Mouse (Mus musculus) embryo, embryonic 11 days (tissue): ENCODE data around the gene Phkg1.
"Not testable (repeated sequence)": the region's sequence is repeated elsewhere in the genome, so short reads cannot be mapped to it uniquely, and the experiment has no call there.

Experiments used
- DNase-seq: peaks from one replicate; pipeline ENCODE4 v3.0.0-alpha.2; 2015

Gene Phkg1

GRCm38 (mm10) chr5:129907775-129908174 is 9.4 kb upstream of the Phkg1 start:
- DNase-seq: peak; percentile 13

GRCm38 (mm10) chr5:129895198-129896088 is 2.9 kb downstream of the Phkg1 start, which contains the start of gene Zbed5:
TSS of gene Zbed5 (plus strand) at chr5:129895723.
- DNase-seq: peak; percentile 95

GRCm38 (mm10) chr5:129890390-129890789 is 8.0 kb downstream of the Phkg1 start:
- DNase-seq: not testable (repeated sequence)

DNA sequence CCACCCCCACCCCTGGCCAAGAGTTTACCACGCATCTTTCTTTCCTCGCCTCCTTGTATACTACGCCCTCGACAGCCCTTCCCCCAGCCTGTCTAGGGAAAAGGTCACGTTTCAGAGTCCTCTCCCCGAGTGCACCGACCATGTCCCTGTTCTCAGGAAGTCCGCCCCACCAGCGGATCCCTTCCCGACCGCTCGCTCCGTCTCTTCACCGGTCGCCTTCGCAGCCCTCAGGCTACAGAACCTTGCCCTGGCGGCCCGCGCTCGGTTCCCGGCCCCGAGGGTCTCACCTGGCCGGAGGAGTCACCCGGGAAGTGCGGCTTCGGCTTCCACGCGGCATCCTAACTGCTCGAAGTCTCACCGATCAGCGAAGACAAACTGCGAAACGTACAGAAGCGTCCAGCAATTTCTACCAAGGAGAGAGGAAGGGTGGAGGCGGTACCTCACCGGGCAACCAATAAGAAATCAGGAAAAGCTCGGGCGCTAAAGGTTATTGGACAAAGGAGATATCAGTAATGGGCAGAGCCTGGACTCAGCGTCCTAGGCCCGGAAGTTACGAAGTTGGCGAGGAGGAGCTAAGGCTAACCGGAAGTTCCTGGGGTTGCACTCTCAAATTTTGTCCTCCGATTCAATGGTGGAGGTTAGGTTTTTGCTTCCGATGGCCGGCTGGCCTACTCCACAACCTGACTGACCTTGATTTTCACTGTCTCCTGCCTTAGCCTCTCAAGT is 11.3 kb downstream of the Phkg1 start, which contains the start of gene Chchd2:
TSS of gene Chchd2 (minus strand) at position 560 of the 726 bp plus-strand sequence.
- peak; percentile 97 for DNase-seq

GRCm38 (mm10) chr5:129886271-129886670 is 12.1 kb downstream of the Phkg1 start:
- no peak for DNase-seq

- no peak for DNase-seq
These were observed 18.5 kb downstream of the Phkg1 start for GRCm38 (mm10) chr5:129879888-129880287.

GRCm38 (mm10) chr5:129878946-129879345 is 19.4 kb downstream of the Phkg1 start:
- peak; percentile 54 for DNase-seq

DNA sequence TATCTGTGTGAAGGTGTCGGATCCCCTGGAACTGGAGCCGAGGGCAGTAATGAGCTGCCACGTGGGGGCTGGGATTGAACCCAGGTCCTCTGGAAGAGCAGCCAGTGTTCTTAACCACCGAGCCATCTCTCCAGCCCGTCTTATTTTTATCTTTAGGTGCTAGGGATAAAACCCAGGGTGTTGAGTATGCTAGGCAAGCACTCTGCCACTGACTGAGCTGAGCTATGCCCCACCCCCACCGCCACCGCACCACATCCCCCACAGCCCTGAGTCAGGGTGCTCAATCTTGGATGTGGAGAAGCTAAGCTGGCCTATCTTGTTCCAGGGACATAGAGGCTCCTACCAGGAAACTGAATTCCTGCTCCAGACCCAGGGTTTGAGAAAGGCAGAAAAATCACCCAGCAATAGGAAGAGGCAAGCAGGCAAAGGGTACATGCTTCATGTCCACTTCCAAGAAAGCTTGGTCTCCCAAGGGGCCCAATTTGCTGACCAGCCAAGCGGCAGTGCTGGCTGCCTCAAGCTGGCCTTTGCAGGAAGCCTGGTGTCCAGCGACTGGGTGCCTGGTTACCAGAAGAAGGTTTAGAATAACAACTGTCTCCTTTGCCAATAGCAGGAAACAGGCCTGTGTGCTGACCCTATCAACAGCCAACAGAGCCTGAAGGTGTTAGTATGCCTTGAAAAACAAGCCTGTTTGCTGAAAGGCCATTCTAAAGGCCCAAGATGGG is 20.5 kb downstream of the Phkg1 start:
- DNase-seq: no peak

DNA sequence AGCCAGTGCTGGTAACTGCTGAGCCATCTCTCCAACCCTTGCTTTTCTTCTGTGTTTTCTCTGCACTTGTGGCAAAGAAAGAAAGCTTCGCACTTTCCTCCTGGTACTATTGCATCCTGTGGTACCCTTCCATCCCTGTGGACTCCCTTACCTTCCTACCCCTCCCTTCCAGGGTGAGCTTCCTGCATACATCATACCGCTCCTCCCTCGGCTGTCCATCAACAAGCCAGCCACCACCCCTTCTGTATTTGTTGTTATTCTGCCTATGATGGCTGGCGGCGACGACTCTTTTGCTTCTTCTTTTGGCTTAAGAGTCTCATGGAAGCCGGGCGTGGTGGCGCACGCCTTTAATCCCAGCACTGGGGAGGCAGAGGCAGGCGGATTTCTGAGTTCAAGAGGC is 23.3 kb downstream of the Phkg1 start:
- DNase-seq: no peak

DNA sequence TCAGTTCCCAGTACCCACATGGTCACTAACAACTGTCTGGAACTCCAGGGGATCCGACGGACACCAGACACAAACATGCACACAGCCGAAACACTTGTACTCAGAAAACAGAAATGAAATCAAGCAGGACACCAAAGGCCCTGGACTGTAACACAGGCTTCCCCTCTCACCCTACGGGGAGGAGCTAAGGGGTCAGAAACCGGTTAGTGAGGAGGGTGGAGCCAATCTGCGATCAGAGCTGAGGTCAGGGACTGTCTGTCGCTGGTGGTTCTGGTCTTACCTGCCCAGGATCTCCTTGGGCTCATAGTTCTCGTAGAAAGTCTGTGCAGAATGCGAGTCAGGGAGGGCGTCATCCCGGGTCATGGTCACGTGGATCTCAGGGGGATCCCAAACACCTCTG is 24.4 kb downstream of the Phkg1 start:
- DNase-seq: no peak

- no peak for DNase-seq
These were observed 27.1 kb downstream of the Phkg1 start for GRCm38 (mm10) chr5:129871238-129871637.

DNA sequence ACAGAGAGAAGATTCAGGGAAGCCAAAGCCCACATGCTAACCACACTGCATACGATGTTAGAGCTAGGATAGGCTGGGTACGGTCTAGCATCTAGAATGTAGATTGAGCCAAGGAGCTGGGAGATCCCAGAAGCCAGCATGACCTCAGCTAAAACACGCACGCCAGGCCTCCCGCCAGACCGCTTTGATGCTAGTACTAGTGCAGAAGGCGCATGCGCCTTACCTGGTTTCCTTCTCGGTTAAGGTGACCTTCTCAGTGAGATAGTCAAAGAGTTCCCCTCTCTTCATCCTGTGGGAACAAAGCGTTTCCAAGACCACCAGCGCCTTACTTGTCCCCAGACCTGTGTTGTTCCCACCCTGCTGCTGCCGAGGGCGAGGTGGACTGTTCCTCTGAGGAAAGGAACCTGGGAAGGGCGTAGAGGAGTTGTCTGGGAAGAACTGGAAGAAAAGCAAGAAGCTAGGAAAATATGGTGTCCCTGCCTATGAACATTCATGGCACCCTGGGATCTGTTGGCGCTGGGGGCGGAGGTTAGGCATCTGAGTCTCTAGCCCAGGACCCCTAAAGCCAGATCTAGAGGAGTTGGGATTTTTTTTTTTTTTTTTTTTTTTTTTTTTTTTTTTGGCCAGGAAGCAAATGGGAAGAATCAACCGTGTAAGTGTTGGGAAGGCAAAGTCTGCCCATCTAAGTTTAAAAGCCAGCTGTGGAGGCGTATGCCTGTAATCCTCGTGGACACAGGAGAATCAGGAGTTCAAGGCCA is 28.9 kb downstream of the Phkg1 start:
- no peak for DNase-seq

- no peak for DNase-seq
These were observed 32.5 kb downstream of the Phkg1 start for GRCm38 (mm10) chr5:129865841-129866240.

DNA sequence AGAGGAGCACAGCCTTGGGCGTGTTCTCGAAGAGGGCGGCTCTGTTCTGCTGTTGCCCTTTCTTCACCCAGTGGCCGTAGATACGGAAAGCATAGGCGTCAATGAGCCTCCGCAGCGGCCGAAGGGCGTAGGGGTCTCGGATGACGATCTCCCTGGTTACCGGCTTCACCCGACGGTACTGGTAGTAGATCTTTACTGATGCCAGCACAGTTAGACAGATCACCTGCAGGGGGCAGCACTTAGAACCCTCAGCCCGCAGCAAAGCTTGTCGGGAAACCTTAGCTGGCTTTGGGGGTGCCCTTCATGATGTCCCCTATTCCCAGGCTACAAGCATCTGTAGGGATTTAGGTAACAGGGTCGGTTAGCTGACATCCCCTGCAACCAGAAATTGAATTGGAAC is 33.9 kb downstream of the Phkg1 start:
- DNase-seq: peak; percentile 53

DNA sequence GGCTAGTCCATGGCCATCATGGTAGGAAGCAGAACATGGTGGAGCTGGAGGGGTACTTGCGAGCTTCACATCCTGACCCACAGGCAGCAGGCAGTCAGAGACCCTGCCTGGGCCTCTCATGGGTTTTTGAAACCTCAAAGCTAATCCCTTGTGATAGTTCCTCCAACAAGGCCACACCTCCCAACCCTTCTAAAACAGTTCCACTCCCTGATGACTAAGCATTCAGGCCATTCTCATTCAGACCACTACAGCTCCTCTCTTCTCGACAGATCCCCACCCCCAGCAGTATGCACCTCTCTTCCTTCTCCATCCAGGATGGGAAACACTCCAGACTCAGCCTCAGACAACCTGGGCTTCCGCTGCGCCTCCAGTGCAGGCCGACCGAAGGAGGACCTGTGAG is 36.0 kb downstream of the Phkg1 start:
- no peak for DNase-seq

- DNase-seq: no peak
These were observed 41.9 kb downstream of the Phkg1 start for GRCm38 (mm10) chr5:129856414-129856813.

GRCm38 (mm10) chr5:129855163-129855562 is 43.2 kb downstream of the Phkg1 start:
- no peak for DNase-seq

DNA sequence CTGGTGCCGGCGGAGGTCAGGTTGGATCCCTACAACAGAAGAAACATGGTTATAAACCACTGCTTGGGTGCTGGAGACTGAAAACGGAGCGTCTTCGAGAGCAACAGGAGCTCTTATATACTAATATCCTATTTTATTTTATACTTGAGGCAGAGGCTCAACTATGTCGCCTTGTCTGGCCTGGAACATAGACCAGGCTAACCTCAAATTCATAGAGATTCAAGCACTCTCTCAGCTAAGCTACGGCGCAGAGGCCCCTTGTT is 50.9 kb downstream of the Phkg1 start:
- no peak for DNase-seq

- peak; percentile 95 for DNase-seq
These were observed 51.4 kb downstream of the Phkg1 start, which contains the start of gene Sumf2 for GRCm38 (mm10) chr5:129846752-129847557. TSS of gene Sumf2 (plus strand) at chr5:129846986.

GRCm38 (mm10) chr5:129844848-129845247 is 53.5 kb downstream of the Phkg1 start:
- DNase-seq: no peak
